Mouse (Mus musculus): ENCODE measurements at regions not wholly inside any gene's neighbourhood (a gene's known extent, or its start where the extent isn't known, plus 50 kb on each side); places are given as distances from the start of the nearest gene placed in this dataset.

GRCm38 (mm10) chr15:70489548-70489947 lies 3344.8 kb upstream of the Gm6569 start:
- TF ChIP-seq EP300 (IDR thresholded peaks at IDR 0.05): no peak
- no peak for TF ChIP-seq CTCF (IDR thresholded peaks at IDR 0.05)

GRCm38 (mm10) chr15:70507046-70507818 lies 3327.1 kb upstream of the Gm6569 start:
- Histone ChIP-seq H3K4me3 (ENCODE audit: low read depth, low read length) (no peak overlapping the region), H3K27me3 (replicated peaks; ENCODE audit: insufficient read depth, low read length) (no peaks in the 10 kb centered on the region), H3K27ac (ENCODE audit: low read length) (no peak overlapping the region), H3K9me3 (ENCODE audit: low read length) (no peaks in the 10 kb centered on the region), H3K4me1 (ENCODE audit: insufficient read depth, low read depth, low read length) (no peaks in the 10 kb centered on the region), H3K36me3 (ENCODE audit: insufficient read depth, low read length) (no peaks in the 10 kb centered on the region), H3K4me2 (replicated peaks; ENCODE audit: low read depth, low read length) (no peak overlapping the region), H3K9ac (replicated peaks; ENCODE audit: low read depth) (no peak overlapping the region)
- WGBS: 70% methylated on average over 2 of the region's 2 CpGs
- TF ChIP-seq EP300 (IDR thresholded peaks at IDR 0.05) (no peak), CTCF (IDR thresholded peaks at IDR 0.05) (no peak)
- DNase-seq (ENCODE audit: low spot score) (no peak), ATAC-seq (no peak)

More at GRCm38 (mm10) chr15:70489548-70489947, 3344.8 kb upstream of the Gm6569 start:
- ATAC-seq (no peak), DNase-seq (ENCODE audit: low spot score) (no peak)
- H3K4me2 ChIP-seq (replicated peaks; ENCODE audit: low read depth, low read length): no peak overlapping the region
- no peaks in the 10 kb centered on the region for H3K27me3 ChIP-seq (replicated peaks; ENCODE audit: insufficient read depth, low read length)
- H3K4me1 ChIP-seq (ENCODE audit: insufficient read depth, low read depth, low read length): no peaks in the 10 kb centered on the region
- WGBS: 94% methylated on average over 1 of the region's 1 CpGs
- no peaks in the 10 kb centered on the region for H3K9me3 ChIP-seq (ENCODE audit: low read length)
- no peak overlapping the region for H3K4me3 ChIP-seq (ENCODE audit: low read depth, low read length)
- H3K36me3 ChIP-seq (ENCODE audit: insufficient read depth, low read length): no peaks in the 10 kb centered on the region
- no peak overlapping the region for H3K9ac ChIP-seq (replicated peaks; ENCODE audit: low read depth)
- H3K27ac ChIP-seq (ENCODE audit: low read length): no peak overlapping the region

GRCm38 (mm10) chr15:70520551-70520950 lies 3313.8 kb upstream of the Gm6569 start:
- DNase-seq (ENCODE audit: low spot score): no peak
- Histone ChIP-seq H3K4me1 (ENCODE audit: insufficient read depth, low read depth, low read length) (no peaks in the 10 kb centered on the region), H3K4me2 (replicated peaks; ENCODE audit: low read depth, low read length) (no peak overlapping the region), H3K27me3 (replicated peaks; ENCODE audit: insufficient read depth, low read length) (no peaks in the 10 kb centered on the region), H3K36me3 (ENCODE audit: insufficient read depth, low read length) (no peaks in the 10 kb centered on the region), H3K9ac (replicated peaks; ENCODE audit: low read depth) (no peak overlapping the region), H3K4me3 (ENCODE audit: low read depth, low read length) (no peak overlapping the region), H3K27ac (ENCODE audit: low read length) (no peak overlapping the region), H3K9me3 (ENCODE audit: low read length) (no peaks in the 10 kb centered on the region)
- 73% methylated on average over 4 of the region's 4 CpGs for WGBS
- ATAC-seq: no peak
- no peak for TF ChIP-seq CTCF (IDR thresholded peaks at IDR 0.05)
- no peak for TF ChIP-seq EP300 (IDR thresholded peaks at IDR 0.05)

- H3K9me3 ChIP-seq (ENCODE audit: low read length): no peaks in the 10 kb centered on the region
- no peak overlapping the region for H3K4me2 ChIP-seq (replicated peaks; ENCODE audit: low read depth, low read length)
- ATAC-seq (no peak), DNase-seq (ENCODE audit: low spot score) (no peak)
- no peak overlapping the region for H3K4me3 ChIP-seq (ENCODE audit: low read depth, low read length)
- 43% methylated on average over 18 of the region's 18 CpGs for WGBS
- no peaks in the 10 kb centered on the region for H3K4me1 ChIP-seq (ENCODE audit: insufficient read depth, low read depth, low read length)
- H3K27me3 ChIP-seq (replicated peaks; ENCODE audit: insufficient read depth, low read length): no peaks in the 10 kb centered on the region
- no peak overlapping the region for H3K27ac ChIP-seq (ENCODE audit: low read length)
- TF ChIP-seq EP300 (IDR thresholded peaks at IDR 0.05): no peak
- no peak for TF ChIP-seq CTCF (IDR thresholded peaks at IDR 0.05)
- no peak overlapping the region for H3K9ac ChIP-seq (replicated peaks; ENCODE audit: low read depth)
- H3K36me3 ChIP-seq (ENCODE audit: insufficient read depth, low read length): no peaks in the 10 kb centered on the region
These were observed 3279.4 kb upstream of the Gm6569 start for GRCm38 (mm10) chr15:70554773-70555582.

GRCm38 (mm10) chr15:70555583-70555894 lies 3278.8 kb upstream of the Gm6569 start:
- no peak overlapping the region for H3K27ac ChIP-seq (ENCODE audit: low read length)
- ATAC-seq: no peak
- no peak overlapping the region for H3K4me3 ChIP-seq (ENCODE audit: low read depth, low read length)
- H3K27me3 ChIP-seq (replicated peaks; ENCODE audit: insufficient read depth, low read length): no peaks in the 10 kb centered on the region
- WGBS: 46% methylated on average over 1 of the region's 1 CpGs
- no peaks in the 10 kb centered on the region for H3K4me1 ChIP-seq (ENCODE audit: insufficient read depth, low read depth, low read length)
- no peaks in the 10 kb centered on the region for H3K36me3 ChIP-seq (ENCODE audit: insufficient read depth, low read length)
- no peaks in the 10 kb centered on the region for H3K9me3 ChIP-seq (ENCODE audit: low read length)
- no peak overlapping the region for H3K9ac ChIP-seq (replicated peaks; ENCODE audit: low read depth)
- no peak for TF ChIP-seq CTCF (IDR thresholded peaks at IDR 0.05)
- no peak for TF ChIP-seq EP300 (IDR thresholded peaks at IDR 0.05)
- H3K4me2 ChIP-seq (replicated peaks; ENCODE audit: low read depth, low read length): no peak overlapping the region
- no peak for DNase-seq (ENCODE audit: low spot score)

- Histone ChIP-seq H3K4me1 (ENCODE audit: insufficient read depth, low read depth, low read length) (no peaks in the 10 kb centered on the region), H3K9me3 (ENCODE audit: low read length) (no peaks in the 10 kb centered on the region), H3K9ac (replicated peaks; ENCODE audit: low read depth) (no peak overlapping the region), H3K4me3 (ENCODE audit: low read depth, low read length) (no peak overlapping the region), H3K27ac (ENCODE audit: low read length) (no peak overlapping the region), H3K27me3 (replicated peaks; ENCODE audit: insufficient read depth, low read length) (no peaks in the 10 kb centered on the region), H3K36me3 (ENCODE audit: insufficient read depth, low read length) (no peaks in the 10 kb centered on the region), H3K4me2 (replicated peaks; ENCODE audit: low read depth, low read length) (no peak overlapping the region)
- TF ChIP-seq CTCF (IDR thresholded peaks at IDR 0.05) (no peak), EP300 (IDR thresholded peaks at IDR 0.05) (no peak)
- DNase-seq (ENCODE audit: low spot score) (no peak), ATAC-seq (no peak)
- 42% methylated on average over 1 of the region's 1 CpGs for WGBS
These were observed 3240.1 kb upstream of the Gm6569 start for GRCm38 (mm10) chr15:70594295-70594694.
